Mouse (Mus musculus) WW6 (cell line): ENCODE data around the gene Aig1.

ENCODE experiments used
- DNase-seq: peaks from one replicate; pipeline ENCODE4 v3.0.0-alpha.2; 2013; ENCODE audit warnings: low read depth, low spot score

Aig1 gene

DNA sequence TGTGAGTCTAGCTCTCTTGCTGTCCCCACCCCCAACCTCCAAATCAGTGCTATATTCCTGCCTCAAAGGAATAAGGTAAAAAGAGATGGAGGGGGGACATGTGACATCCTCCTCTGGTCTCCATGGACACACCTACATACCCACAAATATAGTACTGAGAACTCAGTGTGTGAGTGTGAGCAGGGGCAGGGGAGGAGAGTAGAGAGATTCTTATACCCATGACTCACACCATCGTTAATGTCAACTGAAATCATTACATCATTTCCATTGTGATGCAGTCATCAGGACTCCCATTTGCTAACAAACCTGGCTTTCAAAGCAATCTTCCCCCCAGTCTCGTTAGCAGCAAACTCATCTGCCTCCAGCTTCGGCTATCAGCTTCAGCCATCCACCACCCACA is 92.8 kb downstream of the Aig1 start:
- DNase-seq: no peak

DNA sequence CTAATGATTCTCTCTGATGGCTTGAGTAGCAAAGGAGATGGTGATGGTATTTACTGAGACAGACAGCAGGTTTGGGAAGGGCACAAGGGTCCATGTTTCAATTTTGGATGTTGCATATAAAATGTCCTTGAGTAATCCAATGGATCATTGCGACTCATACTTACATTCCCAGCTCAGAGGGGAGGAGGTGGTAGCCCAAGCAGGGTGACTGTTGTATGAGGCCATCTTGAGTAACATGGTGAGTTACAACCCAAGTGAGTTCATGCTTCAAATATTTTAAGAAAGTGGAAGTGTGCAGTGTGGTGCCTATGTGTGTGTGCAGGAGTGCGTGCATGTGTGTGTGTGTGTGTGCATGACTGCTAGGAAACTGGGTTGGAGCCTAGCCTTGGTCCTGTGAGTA is 93.4 kb downstream of the Aig1 start:
- no peak for DNase-seq

DNA sequence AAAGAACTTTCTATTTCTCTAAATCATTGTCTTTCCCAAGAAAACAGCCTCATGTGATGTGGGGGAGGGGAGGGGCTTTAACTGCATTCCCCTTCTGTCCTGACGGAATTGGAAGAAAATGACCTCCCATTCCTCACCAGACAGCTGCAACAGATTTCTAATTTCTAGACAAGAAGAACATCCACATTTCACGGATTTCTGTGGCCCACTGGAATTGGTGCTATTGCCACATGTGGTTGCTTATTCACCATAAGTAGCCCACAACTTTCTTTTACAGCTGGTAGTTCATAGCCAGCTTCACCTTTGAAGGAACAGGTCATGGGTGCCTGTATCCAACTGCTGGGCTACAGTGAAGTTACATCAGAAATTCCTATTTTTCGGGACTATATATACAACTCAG is 93.9 kb downstream of the Aig1 start:
- no peak for DNase-seq

DNA sequence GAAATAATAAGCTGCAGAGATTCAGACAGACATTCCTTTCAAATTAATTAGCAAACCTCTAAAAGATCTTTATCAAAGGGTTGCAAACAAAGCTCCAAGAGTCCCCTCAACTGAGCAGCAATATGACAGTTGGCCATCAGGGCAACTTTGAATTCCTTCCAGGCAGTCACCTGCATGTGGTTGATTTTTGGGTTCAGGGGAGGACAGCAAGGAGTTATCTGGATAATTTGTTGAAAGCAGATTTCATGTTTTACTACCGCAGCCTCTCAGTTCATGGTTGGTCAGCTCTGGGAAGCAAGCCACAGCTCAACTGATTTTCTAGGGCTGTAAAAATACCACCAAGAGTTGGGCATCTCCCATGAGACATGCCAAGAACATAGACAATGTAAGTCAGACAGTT is 98.1 kb downstream of the Aig1 start:
- no peak for DNase-seq

DNA sequence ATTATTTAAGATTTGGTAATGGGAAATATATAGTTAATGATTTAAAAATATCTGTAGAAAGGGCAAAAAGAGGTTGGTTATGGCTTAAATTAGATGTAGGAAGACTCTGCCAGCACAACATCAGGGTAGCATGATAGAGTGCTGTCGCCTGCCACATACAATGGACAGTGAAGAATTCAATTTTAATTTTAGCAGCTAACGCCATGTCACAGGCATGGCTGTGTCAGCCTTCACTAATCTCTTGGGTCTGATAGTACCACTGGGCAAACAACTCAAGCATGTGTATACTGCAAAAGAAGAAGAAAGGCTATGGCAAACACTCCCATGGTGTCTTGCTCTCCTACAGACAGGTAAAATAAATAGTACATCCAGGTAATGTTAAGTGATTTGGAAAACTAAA is 99.0 kb downstream of the Aig1 start:
- no peak for DNase-seq

DNA sequence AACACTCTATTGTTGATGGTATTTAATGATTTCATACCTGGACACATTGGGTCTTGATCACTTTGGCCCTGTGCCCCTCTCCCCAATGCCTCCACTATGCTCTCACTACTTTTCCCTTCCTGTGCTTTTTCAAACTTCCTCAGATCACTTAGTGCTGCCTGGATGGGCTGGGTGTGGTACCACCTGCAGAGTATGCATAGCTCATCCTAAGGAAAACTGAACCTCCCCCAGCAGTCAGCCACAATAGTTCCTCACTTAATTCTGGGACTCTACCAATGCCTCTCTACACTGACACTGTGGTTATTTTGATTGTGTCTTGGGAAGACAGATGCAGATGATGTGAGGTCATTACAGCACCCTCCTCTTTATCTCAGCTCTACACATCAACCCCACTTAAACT is 99.9 kb downstream of the Aig1 start:
- no peak for DNase-seq

DNA sequence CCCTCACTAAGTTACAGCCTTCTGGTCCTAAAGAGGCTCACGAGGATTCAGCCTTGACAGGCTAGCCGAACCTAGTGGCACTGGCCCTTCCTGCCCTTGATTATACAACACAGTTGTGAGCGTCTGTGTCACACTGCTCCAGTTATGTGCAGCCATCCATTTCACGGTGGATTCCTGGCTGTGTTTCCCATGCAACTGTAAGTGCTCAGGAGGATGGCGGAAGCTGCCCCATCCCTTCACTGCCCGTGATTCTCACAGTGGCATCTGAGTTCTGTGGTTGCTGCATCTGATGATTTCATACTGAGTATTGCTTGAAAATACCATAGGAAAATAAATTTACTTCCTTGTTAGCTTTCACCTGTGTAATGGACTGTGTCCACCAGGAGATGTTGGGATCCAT is 101.7 kb downstream of the Aig1 start:
- DNase-seq: no peak

DNA sequence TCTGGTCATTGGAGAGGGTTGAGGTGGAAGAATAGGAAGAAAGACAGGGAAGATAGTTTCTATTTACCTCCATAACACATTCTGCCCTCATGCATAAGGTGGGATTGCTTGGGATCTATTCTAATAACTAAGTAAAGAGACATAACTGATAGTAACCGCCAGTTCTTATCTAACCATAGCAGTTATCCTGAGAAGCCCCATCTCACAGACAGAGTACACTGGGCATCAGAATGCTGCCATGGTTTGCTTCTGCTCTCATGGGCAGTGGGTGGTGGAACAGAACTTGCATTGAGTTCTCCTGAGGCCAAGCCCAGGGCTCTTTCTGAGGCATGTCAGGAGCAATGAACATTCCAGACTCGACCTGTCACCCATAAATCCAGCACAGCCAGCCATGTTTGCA is 105.6 kb downstream of the Aig1 start:
- no peak for DNase-seq

DNA sequence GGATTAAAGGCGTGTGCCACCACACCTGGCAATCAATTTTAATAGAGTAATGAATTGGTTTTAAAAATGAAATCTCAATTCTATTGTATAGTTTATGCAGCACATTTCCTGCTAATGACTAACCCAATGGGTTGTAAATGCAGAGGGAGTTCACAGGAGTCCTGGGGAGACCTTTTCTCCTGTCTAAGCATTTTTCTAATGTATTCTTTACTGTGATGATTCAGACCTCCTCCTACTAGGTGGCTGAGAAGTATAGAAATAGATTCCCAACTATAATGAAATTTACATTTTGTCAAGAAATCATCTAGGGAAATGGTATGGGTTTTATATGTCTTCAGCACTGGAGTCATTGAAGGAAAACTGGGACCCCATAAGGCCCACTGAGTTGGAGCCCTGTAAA is 114.1 kb downstream of the Aig1 start:
- no peak for DNase-seq

DNA sequence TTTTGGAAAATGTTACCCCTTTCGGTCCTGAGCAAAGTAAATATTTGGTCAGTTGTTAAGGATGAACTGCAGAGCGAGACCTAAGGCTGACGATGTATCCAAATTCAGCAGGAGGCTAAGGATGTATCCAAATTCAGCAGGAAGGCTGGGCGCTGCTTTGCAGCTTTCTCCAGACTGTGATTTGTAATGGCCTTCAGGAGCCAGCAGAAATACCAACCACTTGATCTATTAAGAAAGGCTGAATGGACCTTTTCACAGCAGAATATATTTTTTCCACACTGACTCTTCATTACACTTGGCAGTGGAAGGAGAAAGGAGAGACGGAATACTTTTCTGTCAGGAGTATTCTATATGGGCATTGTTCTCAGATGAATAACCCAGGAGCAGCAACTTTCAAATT is 115.0 kb downstream of the Aig1 start:
- DNase-seq: no peak

DNA sequence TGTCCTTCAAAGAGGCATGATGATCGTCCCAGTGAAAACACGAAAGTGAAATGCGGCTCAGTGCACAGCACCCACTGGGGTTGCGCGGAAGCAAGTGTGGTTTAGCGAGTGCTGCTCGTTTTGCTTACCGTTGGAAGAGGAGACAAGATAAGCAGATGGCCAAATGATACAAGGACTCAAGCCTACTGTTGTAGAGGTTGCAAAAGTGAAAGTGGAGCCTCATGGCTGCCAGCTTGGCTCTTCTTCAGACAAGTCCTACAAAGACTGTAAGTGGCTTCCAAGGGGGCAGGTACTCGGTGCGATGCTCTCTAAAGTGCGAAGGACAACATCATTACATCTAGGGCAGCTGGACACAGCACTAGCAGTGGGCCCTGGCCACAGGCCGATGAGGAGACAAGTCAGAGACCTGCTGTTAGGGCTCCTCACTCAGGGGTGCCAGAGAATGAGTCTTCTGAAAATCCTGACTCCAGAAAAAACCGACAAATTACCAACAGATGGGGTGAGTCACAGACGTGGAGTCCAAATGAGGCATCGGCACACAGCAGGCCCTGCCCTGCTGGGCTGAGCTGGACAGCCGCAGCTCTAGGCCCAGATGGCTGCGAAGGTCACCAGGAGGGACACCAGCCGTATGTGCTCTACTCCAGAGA is 129.2 kb downstream of the Aig1 start:
- DNase-seq: no peak

DNA sequence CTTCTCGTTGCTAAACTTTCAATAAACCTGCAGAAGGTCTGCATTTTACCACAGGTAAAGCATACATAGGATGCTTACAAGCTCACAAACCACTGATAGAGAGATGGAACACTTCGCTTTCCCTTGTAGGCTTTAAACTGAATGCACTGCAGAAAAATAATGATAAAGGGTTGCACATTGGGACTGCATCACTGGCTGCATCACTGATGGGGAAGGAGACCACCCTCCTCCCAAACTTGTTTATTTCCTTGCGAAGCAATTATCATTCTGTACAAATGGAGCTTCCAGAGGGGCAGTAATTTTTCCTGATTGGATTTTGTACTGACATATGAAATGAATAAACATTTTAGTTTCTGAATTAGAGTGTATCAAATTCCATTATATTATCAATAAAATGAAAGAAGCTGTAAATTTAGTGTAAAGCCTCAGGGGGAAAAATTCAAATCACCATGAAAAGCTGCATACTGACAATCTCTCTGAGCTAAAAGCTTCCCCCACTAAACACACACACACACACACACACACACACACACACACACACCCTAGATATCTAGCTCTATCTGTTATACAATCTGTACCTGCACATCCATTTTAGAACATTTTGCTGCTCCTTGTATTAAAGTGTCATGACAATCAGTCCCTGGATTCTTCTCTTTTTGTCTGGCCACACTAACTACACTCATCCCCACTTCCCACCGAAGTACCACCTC is 138.6 kb downstream of the Aig1 start:
- no peak for DNase-seq

DNA sequence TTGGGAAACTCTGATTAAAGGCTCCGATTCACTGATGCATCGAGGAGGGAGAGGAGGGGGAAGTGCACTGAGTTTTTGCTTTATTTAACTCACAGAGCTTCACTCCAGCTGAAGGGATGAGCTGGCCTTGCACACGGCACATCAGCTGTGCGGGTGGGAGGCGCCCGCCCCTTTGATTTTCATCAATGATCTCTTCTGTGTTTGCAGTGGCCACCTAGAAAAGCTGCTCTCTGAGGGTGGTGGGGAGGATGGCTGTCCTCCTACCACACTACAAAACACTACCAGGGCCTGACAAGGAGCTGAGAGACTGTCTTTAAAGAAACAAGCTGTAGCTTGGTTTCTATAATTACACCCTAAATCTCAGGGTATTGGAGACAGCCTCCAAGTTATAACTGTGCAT is 141.1 kb downstream of the Aig1 start:
- no peak for DNase-seq

DNA sequence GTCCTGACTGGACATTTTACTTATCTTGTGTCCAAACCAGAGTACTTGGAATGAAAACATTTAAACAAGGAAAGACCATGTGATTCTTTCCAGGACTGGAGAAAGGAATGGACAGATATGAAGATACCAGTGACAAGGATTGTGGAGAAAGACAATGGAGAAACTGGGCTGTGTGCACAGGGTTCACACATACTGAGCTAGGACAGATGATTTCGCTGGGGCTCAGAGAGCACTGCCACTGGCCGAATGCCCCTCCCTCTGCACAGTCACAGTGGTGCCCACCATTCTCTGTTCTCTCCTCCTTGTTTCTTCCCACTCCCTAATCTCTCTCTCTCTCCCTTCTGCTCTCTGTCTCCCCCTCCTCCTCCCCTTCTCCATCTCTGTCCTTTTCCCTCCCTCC is 142.6 kb downstream of the Aig1 start:
- no peak for DNase-seq

DNA sequence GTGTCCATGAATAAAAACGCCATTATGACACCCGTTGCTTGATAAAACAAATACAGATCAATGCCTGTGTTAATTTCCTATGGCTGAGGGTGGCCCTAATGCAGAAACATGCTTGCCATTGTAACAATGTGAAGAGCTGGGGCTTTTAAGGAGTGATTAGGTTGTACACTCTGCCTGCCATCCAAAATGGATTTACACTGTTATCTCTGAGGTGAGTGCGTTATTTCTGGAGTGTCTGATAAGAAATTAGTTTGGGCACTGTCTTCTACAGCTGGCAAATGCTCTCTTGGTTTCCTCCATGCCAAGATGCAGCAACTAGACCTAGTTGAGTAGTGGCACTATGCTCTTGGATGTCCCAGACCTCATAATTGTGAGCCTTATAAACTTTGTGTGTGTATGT is 143.5 kb downstream of the Aig1 start:
- DNase-seq: no peak

DNA sequence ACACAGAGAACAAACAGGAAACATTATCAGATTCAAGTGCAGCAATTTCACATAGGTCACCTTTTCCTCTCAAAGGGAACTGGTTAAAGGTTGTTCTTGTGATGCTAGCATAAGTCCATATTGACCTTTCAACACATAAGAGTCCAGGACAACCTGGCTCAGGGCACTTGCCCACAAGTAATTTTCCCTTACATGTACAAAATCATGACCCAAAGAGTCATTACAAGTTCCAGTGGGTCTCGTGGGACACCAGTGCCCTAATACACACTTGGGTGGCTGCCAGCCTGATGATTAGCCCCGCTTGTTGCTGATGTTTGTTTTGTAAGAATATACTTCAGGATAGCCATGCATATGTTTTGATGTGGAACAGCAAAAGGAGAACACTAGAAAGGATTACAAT is 152.6 kb downstream of the Aig1 start:
- DNase-seq: no peak

DNA sequence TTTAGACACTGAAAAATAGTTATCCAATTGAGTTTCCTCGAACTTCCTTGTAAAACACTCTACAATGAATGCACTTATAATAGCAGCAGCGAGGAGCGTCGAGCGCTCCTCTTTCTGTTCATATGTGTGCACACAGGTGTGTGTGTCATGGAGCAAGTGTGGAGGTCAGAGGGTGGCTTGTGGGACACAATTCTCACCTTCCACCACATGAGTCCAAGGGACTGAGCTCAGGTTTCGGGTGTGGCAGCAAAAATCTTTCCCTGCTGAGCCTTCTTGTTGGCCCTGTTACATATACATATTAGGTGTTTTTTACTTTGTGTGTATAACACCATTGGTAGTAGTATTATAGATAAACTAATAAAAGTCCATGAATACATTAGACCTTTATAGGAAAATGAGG is 153.2 kb downstream of the Aig1 start:
- no peak for DNase-seq

DNA sequence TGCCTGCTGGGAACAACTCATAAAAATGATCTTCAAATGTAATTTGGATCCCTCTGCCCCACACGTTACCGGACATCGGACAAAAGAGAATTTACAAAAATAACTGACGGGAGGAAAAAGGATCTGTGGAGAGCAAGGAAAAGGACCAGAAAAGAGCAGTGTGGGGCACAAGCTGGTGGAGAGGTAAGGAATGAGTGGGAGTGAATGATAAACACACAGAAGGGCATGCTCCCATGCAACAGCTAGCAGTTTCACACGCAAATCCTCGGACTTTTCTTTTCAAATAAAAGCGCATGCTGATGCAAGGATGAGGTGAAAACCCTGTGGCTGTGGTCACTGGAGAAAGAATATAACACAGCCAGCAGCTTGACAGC is 153.9 kb downstream of the Aig1 start:
- DNase-seq: no peak

DNA sequence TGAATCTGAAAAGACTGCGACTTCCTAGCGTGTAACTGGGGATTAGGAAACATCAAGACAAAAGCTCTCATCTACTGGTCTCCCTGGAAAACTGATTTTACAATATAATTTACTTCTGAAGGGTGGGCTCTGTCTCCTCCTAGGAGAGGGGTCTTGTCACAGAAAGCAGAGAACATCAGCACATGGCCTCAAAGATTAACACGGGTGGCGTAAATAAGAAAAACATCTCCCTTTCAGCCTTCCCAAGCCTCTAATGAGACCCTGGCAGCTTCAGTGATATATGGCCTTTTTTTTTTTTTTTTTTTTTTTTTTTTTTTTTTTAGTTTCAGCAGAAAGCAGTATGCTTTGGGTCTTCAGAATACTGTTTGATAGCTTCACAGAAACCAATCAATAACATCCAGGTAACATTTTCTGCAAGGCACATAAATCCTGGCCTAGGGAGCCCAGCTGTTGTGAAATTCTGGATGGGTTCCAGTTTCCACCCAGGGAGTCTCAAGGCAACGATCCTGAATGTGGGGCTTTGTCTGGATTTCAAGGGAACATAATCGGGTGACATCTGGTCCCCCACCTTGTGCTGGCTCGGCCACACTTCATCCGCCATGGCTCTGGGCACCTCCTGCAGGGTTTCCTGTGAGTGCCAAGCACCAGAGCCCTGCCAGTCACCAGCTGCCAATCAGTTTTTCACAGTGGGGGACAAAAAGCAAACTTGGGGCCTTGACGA is 154.4 kb downstream of the Aig1 start:
- no peak for DNase-seq

DNA sequence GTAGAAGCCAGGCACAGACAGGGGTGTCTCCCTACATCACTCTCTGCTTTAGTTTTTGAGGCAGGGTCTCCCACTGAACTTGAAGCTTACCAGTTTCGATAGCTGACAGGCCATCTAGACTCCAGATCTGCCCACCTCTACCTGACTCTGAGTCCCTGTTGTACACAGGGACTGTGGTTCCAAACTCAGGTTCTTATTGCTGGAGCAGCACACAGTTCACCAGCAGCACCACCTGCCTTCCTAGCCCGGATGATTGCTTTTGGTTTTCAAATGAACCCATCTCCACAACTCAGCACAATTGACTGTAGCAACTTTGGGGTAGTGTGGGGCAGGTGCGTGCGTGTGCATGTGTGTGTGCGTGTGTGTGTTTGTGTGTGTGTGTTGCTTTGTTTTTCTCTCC is 155.1 kb downstream of the Aig1 start:
- DNase-seq: no peak

DNA sequence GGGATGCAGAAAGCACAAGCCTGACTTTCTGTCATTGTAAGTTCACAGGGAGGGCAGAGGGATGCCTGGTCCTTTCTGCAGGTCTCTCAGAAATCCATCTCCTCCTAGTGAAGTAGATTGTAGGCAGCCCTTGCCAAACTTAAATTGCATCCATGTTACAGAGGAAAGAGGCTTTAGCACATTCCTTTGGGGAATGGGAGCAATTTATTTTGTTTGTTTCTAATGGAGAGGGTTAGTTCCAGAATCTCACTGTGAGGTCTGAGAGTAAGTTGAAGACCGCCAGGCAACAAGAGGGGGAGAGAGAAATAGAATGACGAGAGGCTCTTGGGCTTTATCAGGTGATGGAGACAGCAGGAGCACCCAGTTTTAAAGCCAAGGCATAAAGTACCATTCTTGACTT is 155.7 kb downstream of the Aig1 start:
- no peak for DNase-seq

DNA sequence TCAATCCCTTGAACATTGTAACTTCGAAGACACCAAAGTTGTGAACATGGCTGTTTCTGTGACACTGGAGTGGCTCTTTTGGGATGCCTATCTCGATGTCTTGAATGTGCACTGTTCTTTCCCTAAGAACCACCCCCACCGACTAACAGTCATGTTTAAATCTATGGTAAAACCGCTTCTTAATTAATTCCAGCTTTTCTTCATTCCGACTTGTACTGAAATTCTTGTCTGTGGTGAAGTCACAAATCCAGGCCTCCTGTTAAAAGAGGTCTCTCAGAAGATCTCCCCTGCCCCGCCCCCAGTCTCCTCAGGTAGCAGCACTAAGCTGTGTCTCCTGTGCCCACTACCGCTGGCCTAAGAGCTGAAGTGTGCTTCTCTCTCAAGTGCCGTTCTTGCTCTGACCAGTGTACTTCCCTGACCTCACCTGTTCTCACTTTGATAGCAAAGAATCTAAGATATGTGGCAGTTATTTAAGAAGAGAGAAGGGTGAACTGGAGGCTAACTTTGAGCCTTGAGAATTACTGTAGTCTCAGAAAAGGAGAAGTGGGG is 157.4 kb downstream of the Aig1 start:
- no peak for DNase-seq

DNA sequence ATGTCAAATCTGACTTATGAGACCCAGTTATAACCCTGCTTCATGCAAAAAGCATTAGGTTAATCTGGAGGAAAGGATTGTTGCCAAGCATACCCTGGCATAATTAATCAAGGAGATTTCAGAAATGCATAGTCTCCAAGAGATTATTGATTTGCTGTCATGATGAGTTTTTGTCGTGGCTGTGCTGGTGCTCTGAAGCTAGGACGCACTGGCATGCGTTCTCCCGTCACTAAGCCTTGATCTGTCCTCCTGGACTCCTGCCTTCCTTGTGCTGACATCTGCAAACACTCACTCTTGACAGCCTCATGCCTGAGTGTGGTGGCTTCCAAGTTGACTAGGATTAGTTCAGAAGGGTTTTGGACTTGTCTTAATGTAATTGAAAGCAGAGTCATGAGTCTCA is 163.0 kb downstream of the Aig1 start:
- DNase-seq: no peak
